Mouse (Mus musculus) spleen, postnatal 36 days (tissue): Measurements from ENCODE around the gene Gm17720.

Experiments
- DNase-seq, 2 experiments: peaks; one replicate each; pipeline ENCODE4 v3.0.0; 2022; ENCODE audit warnings: low spot score in 2 of 2, mixed read lengths in 1 of 2

The Gm17720 gene

GRCm38 (mm10) chr8:110102653-110103052 is at the start of gene Gm17720:
TSS of gene Gm17720 (minus strand) at chr8:110102753.
- DNase-seq = no peak

GRCm38 (mm10) chr8:110145538-110145937 is 43.0 kb upstream of the Gm17720 start:
- DNase-seq = no peak

- no peak for DNase-seq
Observed at GRCm38 (mm10) chr8:110140770-110141169, 38.2 kb upstream of the Gm17720 start.

GRCm38 (mm10) chr8:110140156-110140555 is 37.6 kb upstream of the Gm17720 start:
- DNase-seq = no peak

- DNase-seq = no peak
Observed at GRCm38 (mm10) chr8:110135515-110135914, 33.0 kb upstream of the Gm17720 start.

GRCm38 (mm10) chr8:110134236-110134635 is 31.7 kb upstream of the Gm17720 start:
- no peak for DNase-seq

GRCm38 (mm10) chr8:110130537-110130936 is 28.0 kb upstream of the Gm17720 start:
- no peak for DNase-seq

- no peak for DNase-seq
Observed at GRCm38 (mm10) chr8:110119715-110120114, 17.2 kb upstream of the Gm17720 start.

GRCm38 (mm10) chr8:110101676-110102075 is 877 bp downstream of the Gm17720 start:
- no peak for DNase-seq

GRCm38 (mm10) chr8:110100907-110101306 is 1.6 kb downstream of the Gm17720 start, which contains the start of gene Gm21964:
TSS of gene Gm21964 (plus strand) at chr8:110101207.
- DNase-seq = no peak

- DNase-seq = no peak
Observed at GRCm38 (mm10) chr8:110091869-110092268, 10.7 kb downstream of the Gm17720 start.

- no peak for DNase-seq
Observed at GRCm38 (mm10) chr8:110082416-110083105, 20.0 kb downstream of the Gm17720 start.

- peak; percentile 8 to 12 for DNase-seq
Observed at GRCm38 (mm10) chr8:110079282-110080221, 23.0 kb downstream of the Gm17720 start, which contains the start of gene Zfp612. TSS of gene Zfp612 (plus strand) at chr8:110079746.

GRCm38 (mm10) chr8:110074496-110074895 is 28.1 kb downstream of the Gm17720 start:
- no peak for DNase-seq

- peak in 1 of 2 experiments; percentile 18 for DNase-seq
Observed at GRCm38 (mm10) chr8:110071600-110071999, 31.0 kb downstream of the Gm17720 start.

GRCm38 (mm10) chr8:110069706-110070105 is 32.8 kb downstream of the Gm17720 start:
- no peak for DNase-seq

GRCm38 (mm10) chr8:110065676-110066075 is 36.9 kb downstream of the Gm17720 start:
- no peak for DNase-seq

GRCm38 (mm10) chr8:110064606-110065365 is 37.8 kb downstream of the Gm17720 start:
- no peak for DNase-seq

GRCm38 (mm10) chr8:110064161-110064560 is 38.4 kb downstream of the Gm17720 start:
- DNase-seq = no peak

- DNase-seq = no peak
Observed at GRCm38 (mm10) chr8:110058207-110058606, 44.3 kb downstream of the Gm17720 start.

GRCm38 (mm10) chr8:110051208-110051607 is 51.3 kb downstream of the Gm17720 start:
- no peak for DNase-seq

- DNase-seq = no peak
Observed at GRCm38 (mm10) chr8:110040509-110040908, 62.0 kb downstream of the Gm17720 start.
